Mouse (Mus musculus): Measurements from ENCODE around the gene Nrp1. TPM values are rescaled to one million over a fixed set of nuclear protein-coding genes. Genes with fewer than 3 reads are reported as not detected.

Gene Nrp1
- polyA plus RNA-seq, 1 experiment from 2014 or later = 40.8 TPM

- no peaks in the 10 kb centered on the region; the same call in none of the 2 replicates for H3K36me3 ChIP-seq (replicated peaks)
- H3K27ac ChIP-seq = no peak overlapping the region
- no peak overlapping the region for H3K9ac ChIP-seq
- H3K4me2 ChIP-seq = no peak overlapping the region
- ATAC-seq (ENCODE audit: low FRiP score) = no peak
- H3K4me3 ChIP-seq (replicated peaks) = no peak overlapping the region
- H3K4me1 ChIP-seq = no peaks in the 10 kb centered on the region
- no peaks in the 10 kb centered on the region for H3K9me3 ChIP-seq
- no peaks in the 10 kb centered on the region for H3K27me3 ChIP-seq
Observed at GRCm38 (mm10) chr8:128463162-128463561, 104.8 kb downstream of the Nrp1 start.

- H3K9me3 ChIP-seq = no peaks in the 10 kb centered on the region
- no peak overlapping the region for H3K4me3 ChIP-seq (replicated peaks)
- no peak overlapping the region for H3K9ac ChIP-seq
- H3K36me3 ChIP-seq (replicated peaks) = peaks cover 6% of the 10 kb centered on the region
- no peak overlapping the region for H3K4me2 ChIP-seq
- no peaks in the 10 kb centered on the region for H3K4me1 ChIP-seq
- H3K27me3 ChIP-seq = no peaks in the 10 kb centered on the region
- no peak overlapping the region for H3K27ac ChIP-seq
- no peak for ATAC-seq (ENCODE audit: low FRiP score)
- WGBS = 91% methylated on average over 4 of the region's 4 CpGs
Observed at GRCm38 (mm10) chr8:128464056-128464623, 105.7 kb downstream of the Nrp1 start.

- H3K4me1 ChIP-seq = no peaks in the 10 kb centered on the region
- ATAC-seq (ENCODE audit: low FRiP score) = no peak
- no peaks in the 10 kb centered on the region for H3K9me3 ChIP-seq
- no peaks in the 10 kb centered on the region for H3K27me3 ChIP-seq
- no peak overlapping the region for H3K4me2 ChIP-seq
- H3K9ac ChIP-seq = no peak overlapping the region
- WGBS = 94% methylated on average over 2 of the region's 2 CpGs
- peaks cover 6% of the 10 kb centered on the region; the same call in 1 of the 2 replicates for H3K36me3 ChIP-seq (replicated peaks)
- no peak overlapping the region for H3K4me3 ChIP-seq (replicated peaks)
- no peak overlapping the region for H3K27ac ChIP-seq
Observed at GRCm38 (mm10) chr8:128465553-128465952, 107.1 kb downstream of the Nrp1 start.

GRCm38 (mm10) chr8:128466681-128467430 lies 108.5 kb downstream of the Nrp1 start:
- peaks cover 6% of the 10 kb centered on the region; the same call in 1 of the 2 replicates for H3K36me3 ChIP-seq (replicated peaks)

GRCm38 (mm10) chr8:128470097-128470496 lies 111.7 kb downstream of the Nrp1 start:
- Histone ChIP-seq H3K27me3 (no peaks in the 10 kb centered on the region), H3K4me1 (no peaks in the 10 kb centered on the region; the same call in 1 of the 2 replicates), H3K9ac (no peak overlapping the region)

More at GRCm38 (mm10) chr8:128466681-128467430, 108.5 kb downstream of the Nrp1 start:
- Histone ChIP-seq H3K4me3 (replicated peaks) (no peak overlapping the region), H3K4me1 (no peaks in the 10 kb centered on the region), H3K27ac (no peak overlapping the region), H3K4me2 (no peak overlapping the region), H3K27me3 (no peaks in the 10 kb centered on the region), H3K9ac (no peak overlapping the region), H3K9me3 (no peaks in the 10 kb centered on the region)
- 90% methylated on average over 4 of the region's 4 CpGs for WGBS
- ATAC-seq (ENCODE audit: low FRiP score) = no peak

GRCm38 (mm10) chr8:128471186-128471585 lies 112.8 kb downstream of the Nrp1 start:
- 87% methylated on average over 2 of the region's 2 CpGs for WGBS
- Histone ChIP-seq H3K4me3 (replicated peaks) (no peak overlapping the region), H3K9me3 (no peaks in the 10 kb centered on the region), H3K36me3 (replicated peaks) (peaks cover 8% of the 10 kb centered on the region; the same call in 1 of the 2 replicates), H3K4me2 (no peak overlapping the region), H3K27me3 (no peaks in the 10 kb centered on the region), H3K4me1 (no peaks in the 10 kb centered on the region; the same call in 1 of the 2 replicates), H3K27ac (no peak overlapping the region), H3K9ac (no peak overlapping the region)
- ATAC-seq (ENCODE audit: low FRiP score) = no peak

More at GRCm38 (mm10) chr8:128470097-128470496, 111.7 kb downstream of the Nrp1 start:
- 84% methylated on average over 2 of the region's 2 CpGs for WGBS
- no peak overlapping the region for H3K27ac ChIP-seq
- no peak overlapping the region for H3K4me3 ChIP-seq (replicated peaks)
- H3K4me2 ChIP-seq = no peak overlapping the region
- no peak for ATAC-seq (ENCODE audit: low FRiP score)
- 0 out of 2 replicates have a peak, but pooled peaks cover 6% of the 10 kb centered on the region for H3K36me3 ChIP-seq (replicated peaks)
- H3K9me3 ChIP-seq = no peaks in the 10 kb centered on the region

- no peak overlapping the region for H3K4me3 ChIP-seq (replicated peaks)
- no peaks in the 10 kb centered on the region for H3K9me3 ChIP-seq
- no peak overlapping the region for H3K9ac ChIP-seq
- H3K27me3 ChIP-seq = no peaks in the 10 kb centered on the region
- H3K27ac ChIP-seq = no peak overlapping the region
- no peaks in the 10 kb centered on the region; the same call in 1 of the 2 replicates for H3K4me1 ChIP-seq
- H3K36me3 ChIP-seq (replicated peaks) = peaks cover 13% of the 10 kb centered on the region; the same call in 1 of the 2 replicates
- WGBS = 86% methylated on average over 2 of the region's 2 CpGs
- H3K4me2 ChIP-seq = no peak overlapping the region
- ATAC-seq (ENCODE audit: low FRiP score) = no peak
Observed at GRCm38 (mm10) chr8:128472871-128473270, 114.5 kb downstream of the Nrp1 start.

GRCm38 (mm10) chr8:128473456-128474239 lies 115.2 kb downstream of the Nrp1 start:
- no peak for ATAC-seq (ENCODE audit: low FRiP score)
- no peaks in the 10 kb centered on the region for H3K27me3 ChIP-seq
- 80% methylated on average over 5 of the region's 5 CpGs for WGBS

GRCm38 (mm10) chr8:128474614-128475013 lies 116.2 kb downstream of the Nrp1 start:
- H3K4me2 ChIP-seq = no peak overlapping the region
- H3K27ac ChIP-seq = no peak overlapping the region
- H3K27me3 ChIP-seq = no peaks in the 10 kb centered on the region
- 57% methylated on average over 2 of the region's 2 CpGs for WGBS
- H3K4me3 ChIP-seq (replicated peaks) = no peak overlapping the region
- no peaks in the 10 kb centered on the region for H3K9me3 ChIP-seq
- no peak for ATAC-seq (ENCODE audit: low FRiP score)
- H3K4me1 ChIP-seq = no peaks in the 10 kb centered on the region; the same call in 1 of the 2 replicates
- no peak overlapping the region for H3K9ac ChIP-seq
- H3K36me3 ChIP-seq (replicated peaks) = peaks cover 7% of the 10 kb centered on the region; the same call in 1 of the 2 replicates

More at GRCm38 (mm10) chr8:128473456-128474239, 115.2 kb downstream of the Nrp1 start:
- H3K4me3 ChIP-seq (replicated peaks) = no peak overlapping the region
- H3K9me3 ChIP-seq = no peaks in the 10 kb centered on the region
- no peaks in the 10 kb centered on the region; the same call in 1 of the 2 replicates for H3K4me1 ChIP-seq
- H3K27ac ChIP-seq = no peak overlapping the region
- H3K36me3 ChIP-seq (replicated peaks) = peaks cover 10% of the 10 kb centered on the region; the same call in 1 of the 2 replicates
- H3K9ac ChIP-seq = no peak overlapping the region
- H3K4me2 ChIP-seq = no peak overlapping the region

GRCm38 (mm10) chr8:128476206-128476605 lies 117.8 kb downstream of the Nrp1 start:
- H3K4me2 ChIP-seq = no peak overlapping the region
- no peak overlapping the region for H3K27ac ChIP-seq
- H3K9ac ChIP-seq = no peak overlapping the region
- H3K36me3 ChIP-seq (replicated peaks) = peaks cover 12% of the 10 kb centered on the region; the same call in 1 of the 2 replicates
- no peak for ATAC-seq (ENCODE audit: low FRiP score)
- H3K4me1 ChIP-seq = no peaks in the 10 kb centered on the region; the same call in 1 of the 2 replicates
- 88% methylated on average over 1 of the region's 1 CpGs for WGBS
- H3K4me3 ChIP-seq (replicated peaks) = no peak overlapping the region
- no peaks in the 10 kb centered on the region for H3K9me3 ChIP-seq
- no peaks in the 10 kb centered on the region for H3K27me3 ChIP-seq

- ATAC-seq (ENCODE audit: low FRiP score) = no peak
- Histone ChIP-seq H3K4me1 (no peaks in the 10 kb centered on the region; the same call in 1 of the 2 replicates), H3K27me3 (no peaks in the 10 kb centered on the region), H3K27ac (no peak overlapping the region), H3K9me3 (no peaks in the 10 kb centered on the region), H3K4me2 (no peak overlapping the region), H3K4me3 (replicated peaks) (no peak overlapping the region), H3K36me3 (replicated peaks) (peaks cover 12% of the 10 kb centered on the region; the same call in 1 of the 2 replicates), H3K9ac (no peak overlapping the region)
- 84% methylated on average over 4 of the region's 4 CpGs for WGBS
Observed at GRCm38 (mm10) chr8:128478017-128478416, 119.6 kb downstream of the Nrp1 start.
